Mouse (Mus musculus): ENCODE results near the gene Dnajc5g. TPM values are rescaled to one million over a fixed set of nuclear protein-coding genes. Genes with fewer than 3 reads are reported as not detected.

Gene Dnajc5g
- not detected in 2 replicates for polyA plus RNA-seq (2015; fragmentation: Nextera tagmentation; extraction: Ambion mirVana)

- 84% methylated on average over 9 of the region's 9 CpGs for WGBS
- H3K4me2 ChIP-seq, result no peak within 1 kb of the TSS
- H3K27me3 ChIP-seq, result no peaks in the 10 kb centered on the region; the same call in 1 of the 2 replicates
- no peak for ATAC-seq (ENCODE audit: low read depth)
- no peaks in the 10 kb centered on the region for H3K36me3 ChIP-seq
- H3K9ac ChIP-seq, result no peak within 1 kb of the TSS
- H3K27ac ChIP-seq (replicated peaks), result no peak within 1 kb of the TSS
- no peak within 1 kb of the TSS for H3K4me3 ChIP-seq
- no peaks in the 10 kb centered on the region for H3K9me3 ChIP-seq
- no peaks in the 10 kb centered on the region for H3K4me1 ChIP-seq (replicated peaks)
Measured at GRCm38 (mm10) chr5:31105814-31106335, at the start of gene Dnajc5g. TSS of gene Dnajc5g (plus strand) at chr5:31106285.

GRCm38 (mm10) chr5:31069810-31070209 lies 36.3 kb upstream of the Dnajc5g start:
- Histone ChIP-seq H3K36me3 (peaks cover 91% of the 10 kb centered on the region), H3K4me2 (no peak overlapping the region), H3K27ac (replicated peaks) (no peak overlapping the region), H3K9ac (no peak overlapping the region), H3K4me3 (no peak overlapping the region), H3K9me3 (no peaks in the 10 kb centered on the region), H3K27me3 (no peaks in the 10 kb centered on the region), H3K4me1 (replicated peaks) (no peaks in the 10 kb centered on the region)
- ATAC-seq (ENCODE audit: low read depth), result no peak
- WGBS, result 96% methylated on average over 3 of the region's 3 CpGs

GRCm38 (mm10) chr5:31071059-31071458 lies 35.0 kb upstream of the Dnajc5g start:
- no peak overlapping the region for H3K4me2 ChIP-seq
- H3K9me3 ChIP-seq, result no peaks in the 10 kb centered on the region
- no peak for ATAC-seq (ENCODE audit: low read depth)
- WGBS, result 97% methylated on average over 2 of the region's 2 CpGs
- H3K4me1 ChIP-seq (replicated peaks), result no peaks in the 10 kb centered on the region
- peaks cover 100% of the 10 kb centered on the region for H3K36me3 ChIP-seq
- no peak overlapping the region for H3K4me3 ChIP-seq
- H3K9ac ChIP-seq, result no peak overlapping the region
- H3K27me3 ChIP-seq, result no peaks in the 10 kb centered on the region
- H3K27ac ChIP-seq (replicated peaks), result no peak overlapping the region

- Histone ChIP-seq H3K9ac (no peak overlapping the region), H3K4me1 (replicated peaks) (no peaks in the 10 kb centered on the region), H3K9me3 (no peaks in the 10 kb centered on the region), H3K27me3 (no peaks in the 10 kb centered on the region), H3K36me3 (peaks cover 100% of the 10 kb centered on the region), H3K4me2 (no peak overlapping the region), H3K27ac (replicated peaks) (no peak overlapping the region), H3K4me3 (no peak overlapping the region)
- 93% methylated on average over 11 of the region's 11 CpGs for WGBS
- no peak for ATAC-seq (ENCODE audit: low read depth)
Measured at GRCm38 (mm10) chr5:31071821-31072220, 34.3 kb upstream of the Dnajc5g start.

- Histone ChIP-seq H3K27ac (replicated peaks) (no peak overlapping the region), H3K9ac (no peak overlapping the region), H3K4me3 (no peak overlapping the region), H3K27me3 (no peaks in the 10 kb centered on the region), H3K4me2 (no peak overlapping the region), H3K9me3 (no peaks in the 10 kb centered on the region), H3K4me1 (replicated peaks) (no peaks in the 10 kb centered on the region), H3K36me3 (peaks cover 100% of the 10 kb centered on the region)
- WGBS, result 91% methylated on average over 12 of the region's 12 CpGs
- ATAC-seq (ENCODE audit: low read depth), result no peak
Measured at GRCm38 (mm10) chr5:31073176-31073575, 32.9 kb upstream of the Dnajc5g start.

- Histone ChIP-seq H3K27ac (replicated peaks) (no peak overlapping the region), H3K4me1 (replicated peaks) (no peaks in the 10 kb centered on the region), H3K27me3 (no peaks in the 10 kb centered on the region), H3K4me2 (no peak overlapping the region), H3K4me3 (no peak overlapping the region), H3K36me3 (peaks cover 79% of the 10 kb centered on the region), H3K9ac (no peak overlapping the region), H3K9me3 (no peaks in the 10 kb centered on the region)
- 92% methylated on average over 13 of the region's 13 CpGs for WGBS
- ATAC-seq (ENCODE audit: low read depth), result no peak
Measured at GRCm38 (mm10) chr5:31076346-31076745, 29.7 kb upstream of the Dnajc5g start.

- Histone ChIP-seq H3K9ac (no peak overlapping the region), H3K9me3 (no peaks in the 10 kb centered on the region), H3K27ac (replicated peaks) (no peak overlapping the region), H3K36me3 (peaks cover 40% of the 10 kb centered on the region), H3K4me3 (no peak overlapping the region), H3K27me3 (no peaks in the 10 kb centered on the region), H3K4me1 (replicated peaks) (peaks cover 25% of the 10 kb centered on the region), H3K4me2 (no peak overlapping the region)
- no peak for ATAC-seq (ENCODE audit: low read depth)
- WGBS, result 85% methylated on average over 13 of the region's 13 CpGs
Measured at GRCm38 (mm10) chr5:31080059-31080794, 25.9 kb upstream of the Dnajc5g start.

GRCm38 (mm10) chr5:31080795-31081164 lies 25.3 kb upstream of the Dnajc5g start:
- Histone ChIP-seq H3K27ac (replicated peaks) (no peak overlapping the region), H3K4me3 (no peak overlapping the region), H3K36me3 (peaks cover 35% of the 10 kb centered on the region), H3K9ac (no peak overlapping the region), H3K4me2 (no peak overlapping the region), H3K27me3 (no peaks in the 10 kb centered on the region), H3K4me1 (replicated peaks) (peaks cover 25% of the 10 kb centered on the region), H3K9me3 (no peaks in the 10 kb centered on the region)
- ATAC-seq (ENCODE audit: low read depth), result no peak
- WGBS, result 71% methylated on average over 3 of the region's 3 CpGs

- H3K27me3 ChIP-seq, result no peaks in the 10 kb centered on the region
- ATAC-seq (ENCODE audit: low read depth), result no peak
- H3K4me3 ChIP-seq, result no peak overlapping the region
- H3K9ac ChIP-seq, result no peak overlapping the region
- H3K4me2 ChIP-seq, result no peak overlapping the region
- H3K27ac ChIP-seq (replicated peaks), result no peak overlapping the region
- H3K9me3 ChIP-seq, result no peaks in the 10 kb centered on the region
- H3K36me3 ChIP-seq, result peaks cover 29% of the 10 kb centered on the region
- H3K4me1 ChIP-seq (replicated peaks), result peaks cover 29% of the 10 kb centered on the region
- WGBS, result 77% methylated on average over 3 of the region's 3 CpGs
Measured at GRCm38 (mm10) chr5:31081386-31081785, 24.7 kb upstream of the Dnajc5g start.

GRCm38 (mm10) chr5:31082355-31082754 lies 23.7 kb upstream of the Dnajc5g start:
- Histone ChIP-seq H3K9me3 (no peaks in the 10 kb centered on the region), H3K27ac (replicated peaks) (peak overlapping the region; percentile 80; the same call in 1 of the 2 replicates), H3K4me3 (no peak overlapping the region), H3K36me3 (peaks cover 19% of the 10 kb centered on the region), H3K4me2 (no peak overlapping the region), H3K4me1 (replicated peaks) (peaks cover 36% of the 10 kb centered on the region), H3K27me3 (no peaks in the 10 kb centered on the region), H3K9ac (no peak overlapping the region)
- ATAC-seq (ENCODE audit: low read depth), result peak; percentile 7; the same call in 1 of the 2 replicates
- 9% methylated on average over 5 of the region's 5 CpGs for WGBS

- Histone ChIP-seq H3K4me2 (0 out of 2 replicates have a peak overlapping the region, but pooled peaks have one; percentile 1), H3K27me3 (peaks cover 4% of the 10 kb centered on the region; the same call in 1 of the 2 replicates), H3K36me3 (peaks cover 12% of the 10 kb centered on the region), H3K4me3 (no peak overlapping the region), H3K9me3 (no peaks in the 10 kb centered on the region), H3K9ac (peak overlapping the region; percentile 6; the same call in 1 of the 2 replicates), H3K27ac (replicated peaks) (peak overlapping the region; percentile 80), H3K4me1 (replicated peaks) (peaks cover 36% of the 10 kb centered on the region)
- ATAC-seq (ENCODE audit: low read depth), result peak; percentile 36
- WGBS, result 41% methylated on average over 12 of the region's 12 CpGs
Measured at GRCm38 (mm10) chr5:31082935-31083625, 23.0 kb upstream of the Dnajc5g start.

GRCm38 (mm10) chr5:31083949-31084348 lies 22.1 kb upstream of the Dnajc5g start:
- ATAC-seq (ENCODE audit: low read depth), result peak; percentile 42
- Histone ChIP-seq H3K4me3 (no peak overlapping the region), H3K36me3 (peaks cover 3% of the 10 kb centered on the region), H3K4me1 (replicated peaks) (peaks cover 36% of the 10 kb centered on the region), H3K4me2 (no peak overlapping the region), H3K9me3 (no peaks in the 10 kb centered on the region), H3K27me3 (peaks cover 13% of the 10 kb centered on the region), H3K9ac (0 out of 2 replicates have a peak overlapping the region, but pooled peaks have one; percentile 8), H3K27ac (replicated peaks) (peak overlapping the region; percentile 80)
- WGBS, result 5% methylated on average over 8 of the region's 8 CpGs

All from neural tube, embryonic 13.5 days (tissue).